Mouse (Mus musculus): ENCODE data around the gene Tsfm. TPM values are rescaled to one million over a fixed set of nuclear protein-coding genes. Genes with fewer than 3 reads are reported as not detected.
A peak's percentile ranks its signal among the peaks of the same experiment; 100 is the strongest.

Tsfm gene
- total RNA-seq, 4 experiments from 2014 or later, result 24.5 to 31.8 (median 27.5) TPM

GRCm38 (mm10) chr10:126987183-126988118 lies 43.2 kb downstream of the Tsfm start:
- no peak for DNase-seq (ENCODE audit: low spot score in 2 of 2)

DNA sequence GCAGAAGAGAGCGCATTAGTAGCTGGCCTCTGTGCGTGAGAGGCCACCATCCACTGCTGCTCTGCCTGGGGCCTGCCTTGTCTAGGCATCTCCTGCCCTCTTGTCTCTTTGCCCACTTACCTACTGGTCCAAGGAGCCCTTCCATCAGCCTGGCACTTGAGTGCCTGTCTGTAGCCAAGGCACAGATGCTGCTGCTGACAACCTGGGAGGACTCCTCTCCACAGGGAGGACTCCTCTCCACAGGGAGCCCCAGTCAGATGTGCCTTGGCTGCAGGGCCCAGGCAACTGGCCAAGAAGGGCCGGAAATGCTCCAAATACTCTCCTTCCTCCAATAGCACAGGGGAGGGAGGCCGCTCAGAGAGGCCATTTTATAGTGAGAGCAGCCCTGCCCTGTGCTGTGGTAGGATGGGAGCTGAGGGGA lies 44.1 kb downstream of the Tsfm start:
- DNase-seq (ENCODE audit: low spot score in 2 of 2), result peak; percentile 66 to 70

DNA sequence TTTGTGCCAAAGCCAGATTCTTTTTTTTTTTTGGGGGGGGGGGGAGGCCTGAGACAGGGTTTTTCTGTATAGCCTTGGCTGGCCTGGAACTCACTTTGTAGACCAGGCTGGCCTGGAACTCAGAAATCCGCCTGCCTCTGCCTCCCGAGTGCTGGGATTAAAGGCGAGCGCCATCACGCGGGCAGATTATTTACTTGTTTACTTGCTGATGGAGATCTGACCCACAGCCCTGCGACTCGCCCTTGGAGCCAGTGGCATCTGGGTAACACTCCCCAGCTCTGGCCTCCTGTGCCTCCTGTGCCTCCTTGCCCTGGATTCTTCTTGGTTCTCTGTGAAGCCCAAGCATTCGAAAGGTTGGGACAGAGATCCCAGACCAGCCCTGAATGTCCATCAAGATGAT lies 45.1 kb downstream of the Tsfm start:
- DNase-seq (ENCODE audit: low spot score in 2 of 2), result no peak

- DNase-seq (ENCODE audit: low spot score in 2 of 2), result no peak
Measured at GRCm38 (mm10) chr10:126985127-126985526, 45.5 kb downstream of the Tsfm start.

DNA sequence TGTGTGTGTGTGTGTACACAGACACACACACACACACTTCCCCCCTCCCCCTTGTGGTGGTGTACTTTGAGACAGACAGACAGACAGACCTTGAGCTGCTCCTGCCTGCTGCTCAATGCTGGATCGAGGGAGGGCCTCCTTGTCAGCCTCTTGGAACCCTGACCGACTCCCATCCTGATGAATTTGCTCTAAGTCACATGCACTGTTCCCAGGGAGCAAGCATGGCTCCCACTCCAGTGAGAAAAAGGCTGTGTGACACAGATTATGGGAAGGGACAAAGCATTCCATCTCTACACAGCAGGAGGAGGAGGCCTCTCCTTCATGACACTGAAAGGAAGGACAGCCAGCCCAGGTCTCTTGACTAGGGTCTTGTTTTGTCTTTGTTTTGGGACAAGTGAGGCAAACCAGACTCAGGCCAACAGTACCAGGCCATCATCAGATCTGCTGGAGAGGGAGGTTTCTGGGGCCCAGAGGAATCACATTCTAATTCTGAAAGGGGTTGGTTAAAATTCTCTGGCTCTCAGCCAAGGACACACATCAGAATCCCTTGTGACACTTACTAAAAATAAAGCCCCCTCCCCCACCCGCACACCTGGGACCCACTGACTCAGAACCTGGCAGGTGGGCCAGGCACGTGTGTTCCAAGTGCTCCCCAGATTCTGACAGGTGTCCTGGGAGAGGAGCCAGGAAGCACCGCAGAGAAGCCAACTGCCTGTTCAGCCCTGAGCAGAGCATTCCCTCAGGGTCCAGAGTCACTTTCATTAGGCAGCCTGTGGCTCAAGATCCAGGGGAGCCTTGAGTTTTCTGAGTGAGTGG lies 46.2 kb downstream of the Tsfm start:
- no peak for DNase-seq (ENCODE audit: low spot score in 2 of 2)

DNA sequence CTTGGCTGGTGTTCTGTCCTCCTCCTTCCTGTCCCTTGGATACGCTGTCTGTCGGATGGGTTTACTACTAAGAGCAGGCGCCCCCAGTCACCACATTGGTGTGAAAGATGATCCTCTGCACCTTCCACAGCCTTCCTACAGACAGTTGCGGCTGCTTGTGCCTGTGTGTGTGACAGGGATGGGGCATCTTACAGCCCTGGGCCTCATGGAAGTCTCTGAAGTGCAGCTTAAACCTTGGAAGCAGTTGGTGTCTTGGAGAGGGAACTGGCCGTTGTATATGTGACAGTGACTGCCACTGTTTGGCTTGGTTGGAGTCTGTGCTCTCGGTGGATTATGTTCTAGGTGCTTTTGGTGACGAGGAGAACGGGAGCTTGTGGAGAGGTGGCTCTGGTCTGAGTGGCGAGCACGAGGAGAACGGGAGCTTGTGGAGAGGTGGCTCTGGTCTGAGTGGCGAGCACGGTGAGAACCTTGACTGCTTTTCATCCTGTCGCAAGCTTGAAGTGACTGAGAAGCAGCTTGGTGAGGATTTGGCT lies 47.4 kb downstream of the Tsfm start:
- no peak for DNase-seq (ENCODE audit: low spot score in 2 of 2)

DNA sequence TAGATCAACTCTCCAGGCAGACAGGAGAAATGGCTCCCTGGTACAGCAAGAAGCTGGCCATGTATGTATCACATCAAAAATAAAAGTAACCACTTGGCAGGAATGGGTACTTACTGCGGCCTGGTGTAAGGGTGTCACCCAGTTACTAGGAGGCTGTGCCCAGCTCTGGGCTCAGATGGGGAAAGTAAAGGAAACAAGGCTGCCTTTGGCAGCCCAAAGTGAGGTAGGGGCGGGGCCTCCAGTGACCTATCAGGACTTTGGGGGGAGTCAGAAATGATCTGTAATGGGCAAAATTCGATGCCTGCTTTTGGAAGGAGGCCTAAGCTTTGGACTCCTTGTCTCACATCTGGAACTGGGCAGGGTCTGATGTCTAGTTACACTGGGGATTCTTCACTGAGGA lies 48.9 kb downstream of the Tsfm start:
- no peak for DNase-seq (ENCODE audit: low spot score in 2 of 2)

- no peak for DNase-seq (ENCODE audit: low spot score in 2 of 2)
Measured at GRCm38 (mm10) chr10:126980933-126981530, 49.6 kb downstream of the Tsfm start.

DNA sequence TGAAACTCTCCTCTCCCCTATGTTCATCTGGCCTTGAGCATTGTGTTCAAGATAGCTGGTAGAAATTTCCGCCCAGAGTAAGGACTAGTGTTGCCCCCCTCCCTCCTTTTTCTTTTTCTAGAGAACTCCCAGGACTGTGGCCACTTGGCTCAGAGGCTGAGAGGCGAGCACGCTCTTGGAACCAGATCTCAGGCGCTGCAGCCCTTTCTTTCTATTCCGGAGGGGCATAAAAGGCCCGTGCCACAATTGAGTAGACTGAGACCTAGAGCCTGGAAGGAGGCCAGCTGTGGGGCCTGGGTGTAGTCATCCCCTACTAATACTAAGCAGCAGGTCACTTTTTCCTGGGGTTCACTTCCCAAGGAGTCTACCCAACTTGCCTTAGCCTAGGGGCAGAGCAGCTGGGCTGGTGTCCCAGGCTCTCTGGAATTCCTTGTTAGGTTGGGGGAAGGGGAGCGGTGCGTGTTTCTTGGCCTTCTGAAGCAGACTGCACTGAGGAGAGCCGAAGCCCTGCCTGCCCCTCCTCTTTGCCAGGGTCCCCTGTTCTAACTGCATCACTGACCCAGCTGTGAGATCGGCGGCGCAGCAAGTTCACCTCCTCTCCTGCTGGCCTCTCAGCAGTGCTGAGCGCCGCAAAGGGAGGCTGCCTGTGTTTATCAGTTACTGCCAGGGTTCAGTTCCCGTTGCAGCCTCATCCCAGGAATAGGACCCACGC lies 50.3 kb downstream of the Tsfm start:
- peak; percentile 65 to 66 for DNase-seq (ENCODE audit: low spot score in 2 of 2)

GRCm38 (mm10) chr10:126979636-126980151 lies 50.9 kb downstream of the Tsfm start:
- peak in 1 of 2 experiments; percentile 60 for DNase-seq (ENCODE audit: low spot score in 2 of 2)

DNA sequence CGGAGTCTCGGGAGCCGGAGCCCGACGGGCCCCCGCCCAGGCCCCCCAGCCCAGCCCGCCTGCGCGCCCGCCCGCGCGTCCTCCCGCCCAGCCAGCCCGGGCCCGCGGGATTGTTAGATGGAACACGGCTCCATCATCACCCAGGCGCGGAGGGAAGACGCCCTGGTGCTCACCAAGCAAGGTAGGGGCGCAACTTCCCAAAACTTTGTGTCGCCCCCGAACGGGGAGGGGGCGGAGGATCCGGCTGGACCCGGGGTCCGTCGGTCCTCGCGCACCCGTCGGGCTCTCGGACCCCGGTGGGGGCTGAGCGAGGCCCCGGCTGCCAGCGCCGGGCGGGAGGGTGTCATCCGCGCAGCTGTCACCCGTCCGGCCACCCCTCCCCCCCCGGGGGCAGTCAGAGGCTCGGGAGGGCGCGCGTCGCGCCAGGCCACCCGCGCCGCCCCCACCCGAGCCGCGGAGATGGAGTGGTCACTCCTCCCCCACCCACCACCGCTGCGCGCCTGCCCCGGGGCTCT lies 51.5 kb downstream of the Tsfm start:
- DNase-seq (ENCODE audit: low spot score in 2 of 2), result no peak

GRCm38 (mm10) chr10:126978277-126978994 lies 52.2 kb downstream of the Tsfm start, which contains the start of gene Ctdsp2:
Gene Ctdsp2, plus strand, starts transcription at chr10:126978717.
- peak; percentile 99 to 100 for DNase-seq (ENCODE audit: low spot score in 2 of 2)

- no peak for DNase-seq (ENCODE audit: low spot score in 2 of 2)
Measured at GRCm38 (mm10) chr10:126977076-126977475, 53.6 kb downstream of the Tsfm start.

GRCm38 (mm10) chr10:126975706-126976105 lies 54.9 kb downstream of the Tsfm start:
- DNase-seq (ENCODE audit: low spot score in 2 of 2), result no peak

DNA sequence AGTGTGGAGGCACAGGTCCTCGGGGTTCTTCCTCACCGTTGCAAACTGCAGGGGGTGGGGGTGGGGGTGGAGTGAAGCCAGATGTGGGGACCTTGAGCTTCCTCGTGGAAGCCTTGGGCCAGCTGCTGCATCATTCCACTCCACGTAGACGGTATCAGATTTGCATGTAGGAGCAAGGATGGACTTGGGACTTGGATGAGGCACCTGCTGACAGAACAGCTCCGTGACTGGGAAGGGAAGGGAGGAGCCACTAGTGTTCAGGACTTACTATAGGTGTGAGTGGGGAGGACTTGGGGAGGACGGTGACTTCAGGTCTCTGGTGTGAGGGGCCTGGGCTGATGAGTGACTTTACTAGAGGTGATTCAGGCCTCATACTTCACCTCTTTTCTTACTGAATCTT lies 57.7 kb downstream of the Tsfm start:
- no peak for DNase-seq (ENCODE audit: low spot score in 2 of 2)

DNA sequence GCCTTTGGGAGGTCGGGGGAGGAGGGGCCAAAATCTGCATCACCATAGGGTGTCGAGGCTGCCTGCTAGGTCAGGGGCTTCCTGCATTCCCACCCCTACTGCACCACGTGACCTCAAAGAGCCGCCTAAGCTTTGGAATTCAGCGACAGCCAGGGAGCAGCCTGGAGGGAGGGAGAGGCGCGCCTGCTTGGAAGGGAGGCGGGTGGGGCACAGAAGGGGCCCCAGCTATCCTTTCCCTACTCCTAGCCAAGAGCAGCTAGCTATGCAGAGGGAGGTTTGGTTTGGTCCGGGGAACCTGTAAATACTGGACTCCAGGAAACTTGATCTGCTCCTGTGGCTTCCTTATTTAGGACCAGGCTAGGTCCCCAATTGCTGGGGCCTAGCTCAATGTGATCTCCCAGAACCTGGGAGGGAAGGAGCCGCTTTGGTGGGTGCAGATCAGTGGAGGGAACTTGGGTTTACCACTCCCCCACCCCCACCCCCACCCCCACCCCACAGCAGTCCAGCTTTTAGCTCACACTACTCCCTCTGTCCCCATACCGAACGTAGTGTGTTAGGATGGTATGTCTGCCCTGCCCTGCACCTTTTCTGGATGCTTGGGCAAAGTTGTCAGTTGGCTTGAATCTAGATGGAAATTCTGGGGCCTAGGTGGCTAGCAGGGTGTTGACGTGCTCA lies 58.5 kb downstream of the Tsfm start:
- DNase-seq (ENCODE audit: low spot score in 2 of 2), result no peak

DNA sequence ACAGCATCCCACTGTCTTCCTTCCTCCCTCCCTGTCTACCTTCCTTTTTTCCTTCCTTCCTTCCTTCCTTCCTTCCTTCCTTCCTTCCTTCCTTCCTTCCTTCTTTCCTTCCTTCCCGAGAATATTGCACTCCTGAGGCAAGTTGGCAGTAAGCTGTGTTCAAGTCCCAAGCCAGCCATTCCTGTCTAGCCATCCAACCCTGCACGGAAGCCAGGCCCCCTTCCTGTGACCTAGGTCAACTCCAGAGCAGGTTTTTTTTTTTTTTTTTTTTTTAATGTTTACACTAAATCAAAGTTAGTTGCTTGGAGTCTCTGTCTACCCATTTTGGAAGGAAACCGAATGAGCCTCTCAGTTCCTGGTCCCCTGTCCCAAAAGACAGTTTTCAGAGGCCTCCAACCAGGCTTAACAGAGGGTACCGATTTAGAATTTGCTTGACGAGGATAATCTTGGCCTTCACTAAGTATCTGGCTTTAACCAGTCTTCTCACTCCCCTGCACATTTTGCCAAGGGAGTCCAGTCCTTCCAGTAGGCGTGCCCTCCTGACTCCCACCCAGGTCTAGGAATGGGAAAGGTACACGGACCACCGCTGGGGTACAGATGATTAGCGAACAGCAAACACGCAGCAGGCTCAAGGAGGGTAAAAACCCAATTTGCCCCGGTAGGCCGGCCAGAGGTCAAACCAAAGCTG lies 59.1 kb downstream of the Tsfm start:
- no peak for DNase-seq (ENCODE audit: low spot score in 2 of 2)

GRCm38 (mm10) chr10:126963821-126964220 lies 66.8 kb downstream of the Tsfm start:
- DNase-seq (ENCODE audit: low spot score in 2 of 2), result no peak

- DNase-seq (ENCODE audit: low spot score in 2 of 2), result no peak
Measured at GRCm38 (mm10) chr10:126962966-126963330, 67.7 kb downstream of the Tsfm start.
